Mouse (Mus musculus) intestine, postnatal 0 days (tissue): ENCODE measurements around the gene Tfap4. TPM values are rescaled to one million over a fixed set of nuclear protein-coding genes. Genes with fewer than 3 reads are reported as not detected.

Source experiments
- ATAC-seq: fragments of 200-750 bp; cut with Nextera tagmentation; 2 replicates; pipeline ENCODE4 v1.8.0; 2017; ENCODE audit warnings: mild to moderate bottlenecking, moderate TSS enrichment, moderate library complexity
- H3K27ac ChIP-seq: fragments of 300-500 bp; sonication (generic); 2 replicates; pipeline ENCODE4 v1.5.1; 2014; ENCODE audit warnings: mild to moderate bottlenecking, low read depth, low read length, moderate library complexity
- H3K27me3 ChIP-seq: fragments of 300-500 bp; sonication (generic); replicated peaks from 2 replicates; pipeline ENCODE4 v1.6.1; 2014; ENCODE audit warnings: low read length, mixed read lengths; ENCODE audit not compliant: control insufficient read depth, insufficient read depth
- H3K36me3 ChIP-seq: fragments of 300-500 bp; sonication (generic); 2 replicates; pipeline ENCODE4 v1.6.1; 2014; ENCODE audit warnings: mild to moderate bottlenecking, moderate library complexity; ENCODE audit not compliant: control insufficient read depth, insufficient read depth
- H3K4me1 ChIP-seq: fragments of 300-500 bp; sonication (generic); replicated peaks from 2 replicates; pipeline ENCODE4 v1.6.1; 2014; ENCODE audit warnings: antibody characterized with exemption, low read length, mixed read lengths; ENCODE audit not compliant: control insufficient read depth, insufficient read depth
- H3K4me2 ChIP-seq: fragments of 300-500 bp; sonication (generic); replicated peaks from 2 replicates; pipeline ENCODE4 v1.6.1; 2014; ENCODE audit warnings: low read depth, mild to moderate bottlenecking, moderate library complexity
- H3K4me3 ChIP-seq: fragments of 300-500 bp; sonication (generic); 2 replicates; pipeline ENCODE4 v1.5.1; 2014; ENCODE audit warnings: low read depth, low read length
- H3K9ac ChIP-seq: fragments of 300-500 bp; sonication (generic); 2 replicates; pipeline ENCODE4 v1.6.1; 2014; ENCODE audit warnings: mild to moderate bottlenecking, low read depth, low read length
- H3K9me3 ChIP-seq: fragments of 300-500 bp; sonication (generic); 2 replicates; pipeline ENCODE4 v1.6.1; 2016; ENCODE audit warnings: mixed run types; ENCODE audit not compliant: control insufficient read depth
- CTCF ChIP-seq: sonication (generic); IDR thresholded peaks from 2 replicates; pipeline ENCODE4 v1.5.1; 2016; ENCODE audit warnings: low read depth, mild to moderate bottlenecking, control low read depth, antibody characterized with exemption, moderate library complexity
- WGBS: fragments of 180-500 bp; shearing (Covaris S2); extraction: QIAGEN DNeasy Blood & Tissue Kit; methylation state at CpG from one replicate; pipeline ENCODE4 v1.1.7; 2014; 5-methylcytosine and 5-hydroxymethylcytosine counted together
- polyA plus RNA-seq: library from polyadenylated mRNA; unstranded; fragments of >200 nt; fragmentation: Nextera tagmentation; extraction: Ambion mirVana; gene quantifications from 2 replicates; pipeline ENCODE4 v1.2.1, GENCODE M21; 2015

Tfap4 gene
- polyA plus RNA-seq, 1 experiment from 2014 or later: 10.8 TPM

- Histone ChIP-seq H3K4me3 (no peak overlapping the region), H3K4me2 (no peak overlapping the region), H3K4me1 (no peaks in the 10 kb centered on the region), H3K36me3 (no peaks in the 10 kb centered on the region), H3K27me3 (no peaks in the 10 kb centered on the region), H3K9ac (no peak overlapping the region), H3K27ac (no peak overlapping the region), H3K9me3 (no peaks in the 10 kb centered on the region)
- TF ChIP-seq CTCF: no peak
- 58% methylated on average over 2 of the region's 2 CpGs for WGBS
- ATAC-seq: no peak
These were observed 17.2 kb upstream of the Tfap4 start for GRCm38 (mm10) chr16:4576873-4577272.

- H3K4me2 ChIP-seq: no peak overlapping the region
- H3K27ac ChIP-seq: no peak overlapping the region
- no peaks in the 10 kb centered on the region for H3K4me1 ChIP-seq
- ATAC-seq: no peak
- no peak overlapping the region for H3K4me3 ChIP-seq
- WGBS: 67% methylated on average over 2 of the region's 2 CpGs
- H3K36me3 ChIP-seq: no peaks in the 10 kb centered on the region
- H3K9me3 ChIP-seq: no peaks in the 10 kb centered on the region
- no peaks in the 10 kb centered on the region for H3K27me3 ChIP-seq
- TF ChIP-seq CTCF: no peak
- H3K9ac ChIP-seq: no peak overlapping the region
These were observed 16.4 kb upstream of the Tfap4 start for GRCm38 (mm10) chr16:4576038-4576437.

- Histone ChIP-seq H3K4me3 (no peak overlapping the region), H3K27me3 (no peaks in the 10 kb centered on the region), H3K4me1 (no peaks in the 10 kb centered on the region), H3K9me3 (no peaks in the 10 kb centered on the region), H3K36me3 (no peaks in the 10 kb centered on the region), H3K4me2 (no peak overlapping the region), H3K9ac (no peak overlapping the region), H3K27ac (no peak overlapping the region)
- 67% methylated on average over 4 of the region's 4 CpGs for WGBS
- no peak for ATAC-seq
- no peak for TF ChIP-seq CTCF
These were observed 11.1 kb upstream of the Tfap4 start for GRCm38 (mm10) chr16:4570737-4571136.

- no peaks in the 10 kb centered on the region for H3K4me1 ChIP-seq
- no peak overlapping the region for H3K4me3 ChIP-seq
- WGBS: 19% methylated on average over 4 of the region's 4 CpGs
- H3K4me2 ChIP-seq: no peak overlapping the region
- H3K9ac ChIP-seq: no peak overlapping the region
- H3K27me3 ChIP-seq: no peaks in the 10 kb centered on the region
- no peak; the same call in 1 of the 2 replicates for ATAC-seq
- no peak overlapping the region for H3K27ac ChIP-seq
- TF ChIP-seq CTCF: peak; percentile 93
- H3K36me3 ChIP-seq: no peaks in the 10 kb centered on the region
- no peaks in the 10 kb centered on the region for H3K9me3 ChIP-seq
These were observed 8.3 kb upstream of the Tfap4 start for GRCm38 (mm10) chr16:4567912-4568311.

- H3K27ac ChIP-seq: peak overlapping the region; percentile 85
- peak overlapping the region; percentile 99 for H3K4me2 ChIP-seq
- ATAC-seq: peak; percentile 11; the same call in 1 of the 2 replicates
- WGBS: 2% methylated on average over 43 of the region's 43 CpGs
- peak overlapping the region; percentile 81 for H3K4me3 ChIP-seq
- TF ChIP-seq CTCF: peak; percentile 88
- H3K9me3 ChIP-seq: no peaks in the 10 kb centered on the region
- peak overlapping the region; percentile 60 for H3K9ac ChIP-seq
- no peaks in the 10 kb centered on the region for H3K27me3 ChIP-seq
- H3K4me1 ChIP-seq: 0 out of 2 replicates have a peak, but pooled peaks cover 13% of the 10 kb centered on the region
- H3K36me3 ChIP-seq: no peaks in the 10 kb centered on the region
These were observed 695 bp upstream of the Tfap4 start for GRCm38 (mm10) chr16:4560145-4560952.

- peak; percentile 7; the same call in 1 of the 2 replicates for ATAC-seq
- H3K4me3 ChIP-seq: peak overlapping the region; percentile 81
- 0 out of 2 replicates have a peak, but pooled peaks cover 13% of the 10 kb centered on the region for H3K4me1 ChIP-seq
- under 1% methylated on average over 39 of the region's 43 CpGs for WGBS
- H3K36me3 ChIP-seq: no peaks in the 10 kb centered on the region
- peak overlapping the region; percentile 99 for H3K4me2 ChIP-seq
- H3K27ac ChIP-seq: peak overlapping the region; percentile 85
- no peaks in the 10 kb centered on the region for H3K27me3 ChIP-seq
- H3K9me3 ChIP-seq: no peaks in the 10 kb centered on the region
- TF ChIP-seq CTCF: no peak
- peak overlapping the region; percentile 60 for H3K9ac ChIP-seq
These were observed 548 bp downstream of the Tfap4 start for GRCm38 (mm10) chr16:4558980-4559631.
